Mouse (Mus musculus): ENCODE data around the gene Hist1h2af.
A peak's percentile ranks its signal among the peaks of the same experiment; 100 is the strongest.

Gene Hist1h2af

DNA sequence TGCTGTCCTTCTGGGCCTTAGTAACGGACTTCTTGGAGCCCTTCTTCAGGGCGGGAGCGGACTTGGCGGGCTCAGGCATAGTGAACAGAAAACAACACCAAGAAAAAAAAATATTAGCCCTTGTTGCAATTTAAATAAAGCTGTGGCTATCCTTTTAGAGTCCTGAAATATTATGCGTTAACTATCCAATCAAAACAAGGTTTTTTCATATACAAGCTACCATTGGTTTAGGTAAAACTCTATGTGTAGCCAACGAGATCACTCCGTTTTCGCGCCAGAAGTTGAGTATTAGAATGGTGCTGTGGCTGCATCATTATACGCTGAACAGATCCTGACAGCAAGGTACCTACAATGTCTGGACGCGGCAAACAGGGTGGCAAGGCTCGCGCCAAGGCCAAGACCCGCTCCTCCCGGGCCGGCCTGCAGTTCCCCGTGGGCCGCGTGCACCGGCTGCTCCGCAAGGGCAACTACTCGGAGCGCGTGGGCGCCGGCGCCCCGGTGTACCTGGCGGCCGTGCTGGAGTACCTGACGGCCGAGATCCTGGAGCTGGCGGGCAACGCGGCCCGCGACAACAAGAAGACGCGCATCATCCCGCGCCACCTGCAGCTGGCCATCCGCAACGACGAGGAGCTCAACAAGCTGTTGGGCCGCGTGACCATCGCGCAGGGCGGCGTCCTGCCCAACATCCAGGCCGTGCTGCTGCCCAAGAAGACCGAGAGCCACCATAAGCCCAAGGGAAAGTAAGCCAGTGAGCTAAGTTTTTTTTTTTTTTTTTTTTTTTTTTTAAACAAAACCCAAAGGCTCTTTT, at the start of gene Hist1h2af:
Gene Hist1h2af (plus strand): TSS at position 347 of the 808 bp plus-strand sequence.
- DNase-seq (ENCODE audit: low spot score in 2 of 2): peak; percentile 54 to 66

GRCm38 (mm10) chr13:23485271-23485670, 48.4 kb upstream of the Hist1h2af start:
- DNase-seq (ENCODE audit: low spot score in 2 of 2): no peak

- peak; percentile 64 for DNase-seq (ENCODE audit: low spot score in 2 of 2)
Observed at GRCm38 (mm10) chr13:23488400-23489322, 45.0 kb upstream of the Hist1h2af start, which contains the start of gene Btn2a2. TSS of gene Btn2a2 (minus strand) at chr13:23488857.

DNA sequence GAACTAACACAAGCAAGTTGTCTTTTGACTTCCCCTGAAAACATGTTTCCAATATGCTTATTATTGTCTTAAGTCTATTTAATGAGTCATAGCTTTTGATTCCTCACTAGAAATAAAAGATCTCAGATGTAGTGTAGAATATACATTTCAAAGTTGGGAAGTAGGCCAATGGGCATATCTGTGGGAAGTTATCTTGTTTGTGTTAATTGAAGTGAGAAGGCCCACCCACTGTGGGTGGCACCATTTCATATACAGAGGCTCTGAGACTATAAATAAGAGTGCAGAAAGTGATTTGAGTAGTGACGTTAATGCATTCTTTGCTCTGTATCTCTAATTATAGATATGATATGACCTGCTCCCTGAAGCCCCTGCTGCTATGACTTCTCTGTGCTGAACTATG, 42.8 kb upstream of the Hist1h2af start:
- DNase-seq (ENCODE audit: low spot score in 2 of 2): no peak

GRCm38 (mm10) chr13:23491263-23491662, 42.4 kb upstream of the Hist1h2af start:
- no peak for DNase-seq (ENCODE audit: low spot score in 2 of 2)

GRCm38 (mm10) chr13:23491990-23492389, 41.7 kb upstream of the Hist1h2af start:
- no peak for DNase-seq (ENCODE audit: low spot score in 2 of 2)

- DNase-seq (ENCODE audit: low spot score in 2 of 2): no peak
Observed at GRCm38 (mm10) chr13:23495526-23495925, 38.2 kb upstream of the Hist1h2af start.

DNA sequence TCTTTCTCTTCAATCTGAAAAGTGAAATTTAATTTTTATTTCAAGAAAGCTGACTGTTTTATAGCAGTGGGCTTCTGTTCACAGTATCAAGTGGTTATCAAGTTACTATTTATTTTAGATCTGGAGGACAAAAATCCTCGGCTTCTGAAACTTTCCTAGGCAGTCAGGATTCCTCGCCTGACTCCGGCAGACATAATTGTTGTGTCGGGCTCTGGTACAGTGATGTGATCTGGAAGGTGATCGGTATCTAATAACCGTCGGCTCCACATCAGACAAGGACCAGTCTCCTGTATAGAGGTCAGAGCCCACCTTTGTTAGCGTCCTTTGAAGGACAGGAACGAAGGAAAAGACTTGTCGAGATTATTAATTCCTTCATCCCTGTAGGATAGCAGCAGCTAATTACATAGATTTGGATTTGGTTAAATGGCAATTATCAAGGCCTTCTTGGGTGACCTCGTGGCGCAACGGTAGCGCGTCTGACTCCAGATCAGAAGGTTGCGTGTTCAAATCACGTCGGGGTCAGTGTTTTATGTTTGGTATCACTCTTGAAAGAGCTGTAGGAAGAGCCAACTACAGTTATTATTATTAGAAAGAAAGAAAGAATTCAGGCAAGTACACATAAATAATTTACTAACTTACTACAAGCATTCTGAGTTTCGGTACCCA, 35.9 kb upstream of the Hist1h2af start:
- DNase-seq (ENCODE audit: low spot score in 2 of 2): peak in 1 of 2 experiments; percentile 37

GRCm38 (mm10) chr13:23498653-23499052, 35.1 kb upstream of the Hist1h2af start:
- no peak for DNase-seq (ENCODE audit: low spot score in 2 of 2)

DNA sequence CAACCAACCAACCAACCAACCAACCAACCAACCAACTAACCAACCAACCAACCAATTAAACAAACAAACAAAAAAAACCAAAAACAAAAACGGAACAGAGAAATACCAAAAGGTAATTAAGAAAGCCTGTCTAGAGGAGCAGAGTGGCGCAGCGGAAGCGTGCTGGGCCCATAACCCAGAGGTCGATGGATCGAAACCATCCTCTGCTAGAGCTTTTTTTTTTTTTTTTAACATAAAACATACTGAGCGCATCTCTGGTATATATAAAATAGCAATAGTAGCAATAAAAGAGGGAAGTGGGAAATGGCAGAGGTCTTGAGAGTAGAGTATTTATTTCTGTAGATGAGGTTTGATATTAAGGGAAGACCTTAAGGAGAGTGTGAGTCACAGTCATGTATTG, 33.8 kb upstream of the Hist1h2af start:
- DNase-seq (ENCODE audit: low spot score in 2 of 2): no peak

DNA sequence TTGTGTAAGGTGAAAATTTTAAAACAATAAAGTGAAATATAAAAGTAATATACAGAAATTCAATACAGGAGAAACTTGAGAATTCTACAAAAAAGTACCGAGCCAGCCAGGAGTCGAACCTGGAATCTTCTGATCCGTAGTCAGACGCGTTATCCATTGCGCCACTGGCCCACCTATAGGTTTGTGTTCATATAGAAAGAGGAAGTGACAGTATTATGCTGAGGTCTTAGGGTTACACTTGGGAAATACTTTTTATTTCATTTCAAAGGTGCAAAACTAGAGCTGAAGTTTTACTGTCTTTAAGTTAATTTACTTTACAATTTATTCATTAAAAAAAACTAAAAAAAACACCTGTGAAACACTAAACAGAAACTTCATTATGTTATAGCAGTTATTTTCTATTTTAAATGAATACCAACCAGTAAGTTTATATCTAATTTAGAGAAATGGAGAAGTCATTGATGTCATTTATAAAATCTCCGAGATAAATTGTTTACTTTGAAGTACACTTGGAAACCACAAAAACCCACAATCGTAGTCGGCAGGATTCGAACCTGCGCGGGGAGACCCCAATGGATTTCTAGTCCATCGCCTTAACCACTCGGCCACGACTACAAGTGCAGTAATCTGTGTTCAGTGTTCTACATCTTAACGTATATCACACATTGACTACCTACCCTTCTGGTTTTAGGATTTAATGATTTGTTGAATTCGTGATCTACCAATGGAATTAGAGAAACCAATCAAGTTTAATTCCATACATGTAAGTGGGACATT, 33.1 kb upstream of the Hist1h2af start:
- DNase-seq (ENCODE audit: low spot score in 2 of 2): peak; percentile 62 to 83

DNA sequence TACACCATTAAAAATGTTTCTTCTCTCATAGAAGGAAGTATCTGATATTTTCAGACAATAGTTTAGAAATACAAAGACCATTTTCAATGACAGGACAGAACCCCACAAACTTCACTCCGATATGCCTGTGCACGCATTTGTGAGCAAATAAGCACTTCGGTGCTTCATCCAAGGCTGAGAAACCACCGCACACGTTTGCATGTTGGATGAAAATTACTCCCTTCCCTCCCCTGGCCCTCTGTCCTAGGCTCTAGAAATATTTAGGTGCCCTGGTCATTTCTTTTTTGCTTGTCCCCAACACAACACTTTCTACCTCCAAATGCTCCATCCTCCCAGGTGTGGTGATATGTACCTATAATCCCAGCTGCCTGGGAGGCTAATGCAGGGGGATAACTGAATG, 32.2 kb upstream of the Hist1h2af start:
- DNase-seq (ENCODE audit: low spot score in 2 of 2): no peak

GRCm38 (mm10) chr13:23502031-23502567, 31.6 kb upstream of the Hist1h2af start:
- DNase-seq (ENCODE audit: low spot score in 2 of 2): no peak

DNA sequence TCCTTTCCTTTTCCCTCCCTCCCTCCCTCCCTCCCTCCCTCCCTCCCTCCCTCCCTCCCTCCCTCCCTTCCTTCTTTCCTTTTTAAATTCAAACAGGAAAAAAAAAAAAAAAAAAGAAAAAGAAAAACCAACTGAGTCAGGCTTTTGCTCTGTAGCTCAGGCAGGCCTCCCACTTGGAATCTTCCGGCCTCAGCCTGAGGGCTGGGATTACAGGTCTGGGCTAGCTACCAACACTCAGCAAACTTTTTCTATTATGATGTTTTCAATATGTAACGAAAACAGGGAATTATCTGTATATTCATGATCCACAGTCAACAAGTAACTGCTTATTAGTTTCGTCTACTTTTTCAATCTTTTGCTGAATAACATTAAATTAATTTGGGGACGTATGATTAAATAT, 30.8 kb upstream of the Hist1h2af start:
- DNase-seq (ENCODE audit: low spot score in 2 of 2): no peak

GRCm38 (mm10) chr13:23503797-23504196, 29.9 kb upstream of the Hist1h2af start:
- peak in 1 of 2 experiments; percentile 53 for DNase-seq (ENCODE audit: low spot score in 2 of 2)

DNA sequence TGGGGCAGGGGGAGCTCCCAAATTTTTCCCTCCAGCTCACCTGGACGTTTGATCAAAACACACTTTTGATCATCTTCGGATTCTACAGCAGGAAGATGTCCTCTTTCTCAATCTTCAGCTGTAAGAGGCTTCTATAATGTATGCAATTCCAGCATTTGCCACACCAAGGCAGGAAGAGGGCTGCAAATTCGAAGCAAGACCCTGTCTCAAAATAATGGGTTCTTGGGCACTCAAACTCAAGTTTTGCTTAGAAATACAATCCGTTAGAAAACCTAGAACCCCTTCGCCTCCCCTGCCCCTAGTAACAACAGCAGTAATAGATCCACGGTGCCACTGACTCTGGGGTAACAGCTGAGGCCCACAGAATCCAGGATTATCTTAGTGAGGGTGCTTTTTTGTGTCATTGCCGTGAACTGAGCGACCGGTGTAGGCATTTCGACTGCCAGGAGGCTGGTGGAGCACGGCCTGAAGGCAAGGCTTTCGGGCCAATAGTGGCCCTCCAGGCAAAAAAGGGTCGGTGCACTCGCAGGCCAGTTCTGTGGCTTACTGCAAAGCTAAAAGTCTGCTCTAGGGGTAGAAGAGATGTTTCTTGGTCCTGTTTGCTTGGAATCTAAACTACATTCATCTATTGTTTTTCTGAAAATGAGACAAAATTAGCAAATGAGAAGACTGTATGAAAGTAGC, 27.9 kb upstream of the Hist1h2af start:
- no peak for DNase-seq (ENCODE audit: low spot score in 2 of 2)

GRCm38 (mm10) chr13:23506351-23506750, 27.4 kb upstream of the Hist1h2af start:
- no peak for DNase-seq (ENCODE audit: low spot score in 2 of 2)

GRCm38 (mm10) chr13:23506819-23507515, 26.7 kb upstream of the Hist1h2af start:
- DNase-seq (ENCODE audit: low spot score in 2 of 2): no peak

GRCm38 (mm10) chr13:23510127-23510526, 23.6 kb upstream of the Hist1h2af start:
- DNase-seq (ENCODE audit: low spot score in 2 of 2): no peak

GRCm38 (mm10) chr13:23513517-23513916, 20.2 kb upstream of the Hist1h2af start:
- no peak for DNase-seq (ENCODE audit: low spot score in 2 of 2)
